Mouse (Mus musculus): ENCODE measurements around the gene Gjb4. TPM values are rescaled to one million over a fixed set of nuclear protein-coding genes. Genes with fewer than 3 reads are reported as not detected.

Gjb4 gene
- polyA plus RNA-seq, 1 experiment, result 9.0 TPM

DNA sequence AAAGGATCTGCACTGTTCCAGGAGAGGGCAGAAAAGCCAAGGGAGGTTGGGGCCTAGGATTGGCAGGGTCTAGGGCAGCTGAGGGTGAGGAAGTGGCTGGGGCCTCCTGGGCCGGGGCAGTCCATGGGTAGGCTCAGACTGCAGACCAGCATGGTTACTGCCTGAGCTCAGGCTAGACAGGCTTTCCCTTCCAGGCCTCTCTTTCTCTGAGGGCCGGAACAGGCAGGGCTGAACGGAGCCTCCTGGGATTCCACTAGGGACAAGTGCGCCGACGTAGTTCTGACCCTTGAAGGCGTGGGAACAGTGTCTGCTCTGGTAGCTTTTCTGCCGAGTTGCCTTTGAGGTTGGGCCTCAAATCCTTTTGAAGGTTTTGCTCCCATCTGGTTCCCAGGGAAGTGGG lies 38.1 kb downstream of the Gjb4 start:
- H3K36me3 ChIP-seq (ENCODE audit: control insufficient read depth, insufficient read depth), result no peaks in the 10 kb centered on the region
- no peaks in the 10 kb centered on the region for H3K79me2 ChIP-seq (ENCODE audit: control insufficient read depth, insufficient read depth)
- no peaks in the 10 kb centered on the region for H3K79me3 ChIP-seq (ENCODE audit: low read depth)
- H3K4me3 ChIP-seq (ENCODE audit: insufficient read depth, poor library complexity, severe bottlenecking), result no peak overlapping the region
- no peaks in the 10 kb centered on the region for H3K27me3 ChIP-seq (ENCODE audit: control insufficient read depth, insufficient read depth, insufficient read length)
- no peak overlapping the region for H3ac ChIP-seq (ENCODE audit: control insufficient read depth, insufficient read length, low read depth)
- TF ChIP-seq CTCF (IDR thresholded peaks at IDR 0.05; ENCODE audit: control insufficient read depth, insufficient read depth, insufficient read length), result no peak
- no peak for TF ChIP-seq FOSL1 (IDR thresholded peaks at IDR 0.05; ENCODE audit: insufficient read depth, low read length, poor library complexity, severe bottlenecking)
- TF ChIP-seq MYOG (IDR thresholded peaks at IDR 0.05; ENCODE audit: control insufficient read depth, extremely low read depth, insufficient read length), result no peak
- no peak for TF ChIP-seq MAX (IDR thresholded peaks at IDR 0.05)
- TF ChIP-seq MYOD1 (IDR thresholded peaks at IDR 0.05; ENCODE audit: control insufficient read depth, insufficient read length, low read depth), result no peak
- TF ChIP-seq USF1 (IDR thresholded peaks at IDR 0.05; ENCODE audit: low read depth), result no peak
- no peak for TF ChIP-seq CEBPB (IDR thresholded peaks at IDR 0.05; ENCODE audit: low read depth)

DNA sequence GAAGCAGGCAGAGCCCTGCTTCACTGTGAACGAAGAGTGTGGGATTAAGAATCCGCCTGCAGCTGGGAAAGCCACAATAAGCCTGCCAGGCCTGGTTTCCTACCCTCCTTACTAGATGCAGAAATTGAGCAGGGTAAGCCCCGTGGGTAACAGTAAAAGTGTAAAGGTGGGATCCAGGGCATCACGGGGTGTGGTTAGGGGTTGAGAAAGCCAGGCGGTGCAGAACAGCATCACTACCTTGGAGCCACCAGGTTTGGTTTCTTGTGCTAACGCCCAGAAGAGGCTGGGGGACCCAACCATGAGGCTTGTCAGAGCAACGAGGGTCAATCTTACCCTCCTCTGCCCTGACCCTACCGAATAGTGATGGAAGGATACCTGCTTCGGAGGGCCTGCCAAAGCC lies 39.3 kb downstream of the Gjb4 start:
- H3K79me2 ChIP-seq (ENCODE audit: control insufficient read depth, insufficient read depth), result no peaks in the 10 kb centered on the region
- H3K27me3 ChIP-seq (ENCODE audit: control insufficient read depth, insufficient read depth, insufficient read length), result no peaks in the 10 kb centered on the region
- H3K36me3 ChIP-seq (ENCODE audit: control insufficient read depth, insufficient read depth), result no peaks in the 10 kb centered on the region
- no peaks in the 10 kb centered on the region for H3K79me3 ChIP-seq (ENCODE audit: low read depth)
- no peak for TF ChIP-seq MYOD1 (IDR thresholded peaks at IDR 0.05; ENCODE audit: control insufficient read depth, insufficient read length, low read depth)
- no peak for TF ChIP-seq CEBPB (IDR thresholded peaks at IDR 0.05; ENCODE audit: low read depth)
- TF ChIP-seq MAX (IDR thresholded peaks at IDR 0.05), result no peak
- TF ChIP-seq USF1 (IDR thresholded peaks at IDR 0.05; ENCODE audit: low read depth), result no peak
- TF ChIP-seq FOSL1 (IDR thresholded peaks at IDR 0.05; ENCODE audit: insufficient read depth, low read length, poor library complexity, severe bottlenecking), result no peak
- TF ChIP-seq MYOG (IDR thresholded peaks at IDR 0.05; ENCODE audit: control insufficient read depth, extremely low read depth, insufficient read length), result no peak
- TF ChIP-seq CTCF (IDR thresholded peaks at IDR 0.05; ENCODE audit: control insufficient read depth, insufficient read depth, insufficient read length), result no peak
- no peak overlapping the region for H3ac ChIP-seq (ENCODE audit: control insufficient read depth, insufficient read length, low read depth)
- H3K4me3 ChIP-seq (ENCODE audit: insufficient read depth, poor library complexity, severe bottlenecking), result no peak overlapping the region

DNA sequence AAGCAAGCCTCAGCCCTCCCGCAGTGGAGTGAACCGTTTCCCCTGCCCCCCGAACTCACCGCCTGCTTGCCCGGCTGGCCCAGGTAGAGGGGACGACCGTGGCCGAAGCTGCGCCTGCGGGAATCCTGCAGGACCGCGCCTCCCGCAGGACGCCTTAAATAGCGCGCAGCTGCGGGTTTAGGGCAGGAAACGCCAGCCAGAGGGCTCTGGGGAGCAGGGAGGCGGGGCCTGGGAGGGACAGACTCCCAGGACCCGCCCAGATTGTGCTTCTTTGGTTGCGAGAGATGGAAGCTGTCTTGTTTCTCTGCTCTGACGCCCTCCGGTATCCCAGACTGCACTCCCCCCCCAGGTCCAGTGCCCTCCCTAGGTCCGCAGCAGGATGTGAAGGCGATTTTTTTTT lies 40.0 kb downstream of the Gjb4 start, which contains the start of gene Gja4:
Gene Gja4 (minus strand): TSS at position 179 of the 400 bp plus-strand sequence.
- H3K27me3 ChIP-seq (ENCODE audit: control insufficient read depth, insufficient read depth, insufficient read length), result no peaks in the 10 kb centered on the region
- H3ac ChIP-seq (ENCODE audit: control insufficient read depth, insufficient read length, low read depth), result peak within 1 kb of the TSS; percentile 59
- TF ChIP-seq CEBPB (IDR thresholded peaks at IDR 0.05; ENCODE audit: low read depth), result no peak
- no peak for TF ChIP-seq MAX (IDR thresholded peaks at IDR 0.05)
- TF ChIP-seq FOSL1 (IDR thresholded peaks at IDR 0.05; ENCODE audit: insufficient read depth, low read length, poor library complexity, severe bottlenecking), result no peak
- no peak for TF ChIP-seq USF1 (IDR thresholded peaks at IDR 0.05; ENCODE audit: low read depth)
- no peak for TF ChIP-seq MYOD1 (IDR thresholded peaks at IDR 0.05; ENCODE audit: control insufficient read depth, insufficient read length, low read depth)
- TF ChIP-seq CTCF (IDR thresholded peaks at IDR 0.05; ENCODE audit: control insufficient read depth, insufficient read depth, insufficient read length), result no peak
- TF ChIP-seq MYOG (IDR thresholded peaks at IDR 0.05; ENCODE audit: control insufficient read depth, extremely low read depth, insufficient read length), result no peak
- H3K4me3 ChIP-seq (ENCODE audit: insufficient read depth, poor library complexity, severe bottlenecking), result no peak within 1 kb of the TSS
- H3K79me3 ChIP-seq (ENCODE audit: low read depth), result no peaks in the 10 kb centered on the region
- H3K79me2 ChIP-seq (ENCODE audit: control insufficient read depth, insufficient read depth), result no peaks in the 10 kb centered on the region
- no peaks in the 10 kb centered on the region for H3K36me3 ChIP-seq (ENCODE audit: control insufficient read depth, insufficient read depth)

DNA sequence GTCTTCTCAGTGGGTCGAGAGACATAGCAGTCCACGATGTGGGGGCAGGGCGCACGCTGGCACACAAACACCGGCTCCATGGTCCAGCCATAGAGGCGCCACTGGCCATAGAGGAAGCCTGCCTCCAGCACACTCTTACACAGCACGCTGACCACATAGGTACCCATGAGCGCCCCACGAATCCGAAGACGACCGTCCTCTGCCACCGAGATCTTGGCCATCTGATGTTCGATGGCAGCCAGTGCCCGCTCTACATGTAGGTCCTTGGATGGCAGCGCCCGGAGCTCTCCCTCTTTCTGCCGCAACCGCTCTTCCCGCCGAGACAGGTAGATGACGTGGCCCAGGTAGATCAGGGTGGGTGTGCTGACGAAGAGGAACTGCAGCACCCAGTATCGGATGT lies 41.5 kb downstream of the Gjb4 start:
- no peak overlapping the region for H3K4me3 ChIP-seq (ENCODE audit: insufficient read depth, poor library complexity, severe bottlenecking)
- H3K27me3 ChIP-seq (ENCODE audit: control insufficient read depth, insufficient read depth, insufficient read length), result no peaks in the 10 kb centered on the region

DNA sequence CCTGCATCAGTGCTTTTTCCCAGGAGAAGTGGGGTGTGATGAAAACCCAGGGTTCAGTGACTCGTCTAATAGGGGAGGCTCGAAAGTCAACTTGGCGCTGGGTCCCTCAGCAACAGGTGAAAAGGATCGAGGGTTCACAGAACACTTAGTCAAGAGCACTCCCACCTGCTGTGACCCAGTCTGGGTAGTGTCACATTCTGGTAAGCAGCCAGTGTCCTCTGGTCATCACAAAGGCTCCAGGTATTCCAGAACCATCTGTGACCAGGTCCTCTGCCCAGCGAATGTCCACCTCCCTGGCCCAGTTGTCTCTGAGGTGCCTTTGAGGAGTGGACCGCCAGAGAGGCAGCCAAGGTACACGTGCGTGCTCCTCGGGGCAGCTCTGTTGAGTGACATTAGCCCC lies 42.3 kb downstream of the Gjb4 start:
- H3ac ChIP-seq (ENCODE audit: control insufficient read depth, insufficient read length, low read depth), result no peak overlapping the region
- H3K27me3 ChIP-seq (ENCODE audit: control insufficient read depth, insufficient read depth, insufficient read length), result no peaks in the 10 kb centered on the region
- H3K4me3 ChIP-seq (ENCODE audit: insufficient read depth, poor library complexity, severe bottlenecking), result no peak overlapping the region
- H3K79me3 ChIP-seq (ENCODE audit: low read depth), result no peaks in the 10 kb centered on the region
- no peaks in the 10 kb centered on the region for H3K79me2 ChIP-seq (ENCODE audit: control insufficient read depth, insufficient read depth)
- TF ChIP-seq MYOG (IDR thresholded peaks at IDR 0.05; ENCODE audit: control insufficient read depth, extremely low read depth, insufficient read length) (no peak), CTCF (IDR thresholded peaks at IDR 0.05; ENCODE audit: control insufficient read depth, insufficient read depth, insufficient read length) (no peak), FOSL1 (IDR thresholded peaks at IDR 0.05; ENCODE audit: insufficient read depth, low read length, poor library complexity, severe bottlenecking) (no peak), MAX (IDR thresholded peaks at IDR 0.05) (no peak), CEBPB (IDR thresholded peaks at IDR 0.05; ENCODE audit: low read depth) (no peak), MYOD1 (IDR thresholded peaks at IDR 0.05; ENCODE audit: control insufficient read depth, insufficient read length, low read depth) (no peak), USF1 (IDR thresholded peaks at IDR 0.05; ENCODE audit: low read depth) (no peak)
- no peaks in the 10 kb centered on the region for H3K36me3 ChIP-seq (ENCODE audit: control insufficient read depth, insufficient read depth)

More for the DNA sequence above, 41.5 kb downstream of the Gjb4 start:
- Histone ChIP-seq H3K36me3 (ENCODE audit: control insufficient read depth, insufficient read depth) (no peaks in the 10 kb centered on the region), H3K79me2 (ENCODE audit: control insufficient read depth, insufficient read depth) (no peaks in the 10 kb centered on the region), H3ac (ENCODE audit: control insufficient read depth, insufficient read length, low read depth) (no peak overlapping the region), H3K79me3 (ENCODE audit: low read depth) (no peaks in the 10 kb centered on the region)
- TF ChIP-seq USF1 (IDR thresholded peaks at IDR 0.05; ENCODE audit: low read depth), result no peak
- TF ChIP-seq CTCF (IDR thresholded peaks at IDR 0.05; ENCODE audit: control insufficient read depth, insufficient read depth, insufficient read length), result no peak
- no peak for TF ChIP-seq MYOD1 (IDR thresholded peaks at IDR 0.05; ENCODE audit: control insufficient read depth, insufficient read length, low read depth)
- no peak for TF ChIP-seq MYOG (IDR thresholded peaks at IDR 0.05; ENCODE audit: control insufficient read depth, extremely low read depth, insufficient read length)
- no peak for TF ChIP-seq CEBPB (IDR thresholded peaks at IDR 0.05; ENCODE audit: low read depth)
- TF ChIP-seq FOSL1 (IDR thresholded peaks at IDR 0.05; ENCODE audit: insufficient read depth, low read length, poor library complexity, severe bottlenecking), result no peak
- TF ChIP-seq MAX (IDR thresholded peaks at IDR 0.05), result no peak

DNA sequence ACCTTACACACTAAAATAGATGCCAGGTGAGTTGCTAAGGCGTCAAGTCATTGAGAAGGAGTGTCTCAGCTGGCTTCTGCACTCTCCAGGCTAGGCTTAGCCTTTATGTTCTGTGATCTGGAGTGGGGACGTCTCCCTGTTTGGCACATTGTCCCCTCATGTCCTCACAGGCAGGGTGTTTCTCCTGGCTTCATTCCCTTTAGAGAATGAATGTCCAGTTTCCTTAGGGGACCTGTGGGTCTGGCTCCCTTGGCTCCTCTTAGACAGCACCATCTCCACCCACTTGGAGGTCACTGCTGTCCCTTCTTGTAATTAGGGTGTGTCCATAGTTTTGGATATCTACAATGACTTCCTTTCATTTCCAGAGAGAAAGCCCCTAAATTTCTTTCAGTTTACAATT lies 47.0 kb downstream of the Gjb4 start:
- peaks cover 4% of the 10 kb centered on the region for H3K27me3 ChIP-seq (ENCODE audit: control insufficient read depth, insufficient read depth, insufficient read length)
- TF ChIP-seq MYOG (IDR thresholded peaks at IDR 0.05; ENCODE audit: control insufficient read depth, extremely low read depth, insufficient read length) (no peak), CEBPB (IDR thresholded peaks at IDR 0.05; ENCODE audit: low read depth) (no peak), MYOD1 (IDR thresholded peaks at IDR 0.05; ENCODE audit: control insufficient read depth, insufficient read length, low read depth) (no peak), USF1 (IDR thresholded peaks at IDR 0.05; ENCODE audit: low read depth) (no peak), FOSL1 (IDR thresholded peaks at IDR 0.05; ENCODE audit: insufficient read depth, low read length, poor library complexity, severe bottlenecking) (no peak), MAX (IDR thresholded peaks at IDR 0.05) (no peak), CTCF (IDR thresholded peaks at IDR 0.05; ENCODE audit: control insufficient read depth, insufficient read depth, insufficient read length) (no peak)
- H3ac ChIP-seq (ENCODE audit: control insufficient read depth, insufficient read length, low read depth), result no peak overlapping the region
- no peaks in the 10 kb centered on the region for H3K79me3 ChIP-seq (ENCODE audit: low read depth)
- no peaks in the 10 kb centered on the region for H3K79me2 ChIP-seq (ENCODE audit: control insufficient read depth, insufficient read depth)
- H3K4me3 ChIP-seq (ENCODE audit: insufficient read depth, poor library complexity, severe bottlenecking), result no peak overlapping the region
- H3K36me3 ChIP-seq (ENCODE audit: control insufficient read depth, insufficient read depth), result no peaks in the 10 kb centered on the region
